Mouse (Mus musculus) CD4-positive helper T cell, adult 2 months (primary cell): ENCODE results near the gene Gm4737.
"Not testable (repeated sequence)": the region's sequence is repeated elsewhere in the genome, so short reads cannot be mapped to it uniquely, and the experiment has no call there.

Source experiments
- DNase-seq: peaks from one replicate; pipeline ENCODE4 v3.0.0-alpha.2; 2012; ENCODE audit warnings: low read depth, missing footprints, low spot score

Gm4737 gene

DNA sequence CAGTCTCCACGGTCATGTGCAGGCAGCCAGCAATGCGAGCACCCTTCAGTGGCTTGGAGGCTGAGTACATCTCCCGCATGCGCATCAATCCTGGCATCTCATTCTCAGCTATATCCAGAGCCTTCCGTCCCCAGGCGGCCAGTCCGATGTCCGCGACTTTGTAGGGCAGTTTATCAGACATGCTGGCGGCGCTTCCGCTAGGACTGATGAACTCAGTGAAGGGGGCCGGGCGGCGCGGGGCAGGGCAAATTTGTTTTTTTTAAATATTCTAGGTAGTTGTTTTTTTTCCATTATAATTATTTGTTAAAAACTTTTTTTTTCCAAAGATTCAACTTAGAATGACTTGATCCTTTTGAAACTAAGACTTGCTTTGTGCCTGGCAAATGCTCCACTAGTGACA, at the start of gene Gm4737:
Gene Gm4737 (minus strand): TSS at position 246 of the 400 bp plus-strand sequence.
- not testable (repeated sequence) for DNase-seq

- DNase-seq = no peak
Measured at GRCm38 (mm10) chr16:46195792-46196191, 40.9 kb upstream of the Gm4737 start.

DNA sequence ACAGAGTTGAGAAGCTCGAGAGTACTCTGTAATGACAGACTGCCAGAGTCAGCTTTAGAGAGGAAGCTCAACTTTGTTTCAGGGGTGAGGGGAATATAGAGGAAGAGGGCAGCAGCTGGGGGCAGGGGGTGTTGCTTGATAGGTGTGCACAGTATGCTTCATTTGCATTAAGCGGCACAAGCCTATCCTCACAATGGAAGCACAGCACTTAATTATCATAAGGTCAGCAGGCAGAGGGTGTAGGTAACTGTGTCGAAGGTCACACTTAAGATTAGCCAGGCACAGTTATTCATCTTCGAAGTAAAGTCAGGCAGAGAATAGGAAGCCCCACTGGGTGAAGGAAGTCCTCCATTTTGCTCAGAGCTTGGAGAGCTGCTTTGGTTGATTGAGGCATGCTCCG, 28.2 kb upstream of the Gm4737 start:
- DNase-seq = no peak

GRCm38 (mm10) chr16:46178121-46178801, 23.4 kb upstream of the Gm4737 start:
- no peak for DNase-seq

GRCm38 (mm10) chr16:46173039-46173438, 18.2 kb upstream of the Gm4737 start:
- DNase-seq = no peak

GRCm38 (mm10) chr16:46166971-46167370, 12.1 kb upstream of the Gm4737 start:
- DNase-seq = no peak

DNA sequence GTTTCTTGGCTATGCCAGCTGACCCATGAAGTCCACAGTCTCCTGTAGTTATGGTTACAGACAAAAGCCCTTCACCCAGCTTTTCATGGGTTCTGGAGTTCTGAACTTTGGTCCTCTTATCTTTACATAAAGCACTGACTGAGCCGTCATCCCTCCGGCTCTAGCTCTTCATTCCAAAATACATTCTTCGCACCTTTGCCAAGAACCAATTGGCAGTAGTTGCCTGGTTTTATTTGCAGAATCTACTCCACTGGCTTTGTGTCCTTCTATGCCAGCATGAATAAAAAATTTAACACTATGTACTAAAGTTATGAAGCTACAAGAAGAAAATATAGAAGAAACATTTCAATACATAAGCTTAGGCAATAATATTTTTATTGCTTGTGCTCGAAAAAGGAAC, 10.4 kb upstream of the Gm4737 start:
- DNase-seq = no peak

DNA sequence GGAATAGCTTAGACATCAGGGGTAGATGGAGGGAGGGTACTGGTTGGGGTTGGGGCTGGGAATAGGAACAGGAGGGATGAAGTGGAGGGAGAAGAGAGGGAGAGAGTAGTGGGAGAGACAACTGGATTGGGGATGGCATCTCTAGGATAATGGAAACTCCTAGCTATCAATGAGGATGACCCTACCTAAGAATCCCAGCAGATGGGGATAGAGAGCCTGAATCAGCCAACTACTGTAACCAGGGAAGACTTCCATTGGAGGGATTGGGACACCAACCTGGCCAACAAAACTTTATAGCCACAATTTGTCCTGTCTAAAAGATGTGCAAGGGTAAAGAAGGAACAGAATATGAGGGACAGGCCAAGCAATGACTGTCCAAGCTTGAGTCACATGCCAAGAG, 3.7 kb downstream of the Gm4737 start:
- no peak for DNase-seq

GRCm38 (mm10) chr16:46148661-46149341, 6.1 kb downstream of the Gm4737 start:
- no peak for DNase-seq

GRCm38 (mm10) chr16:46146962-46147361, 7.9 kb downstream of the Gm4737 start:
- no peak for DNase-seq

- no peak for DNase-seq
Measured at GRCm38 (mm10) chr16:46122238-46122637, 32.6 kb downstream of the Gm4737 start.

DNA sequence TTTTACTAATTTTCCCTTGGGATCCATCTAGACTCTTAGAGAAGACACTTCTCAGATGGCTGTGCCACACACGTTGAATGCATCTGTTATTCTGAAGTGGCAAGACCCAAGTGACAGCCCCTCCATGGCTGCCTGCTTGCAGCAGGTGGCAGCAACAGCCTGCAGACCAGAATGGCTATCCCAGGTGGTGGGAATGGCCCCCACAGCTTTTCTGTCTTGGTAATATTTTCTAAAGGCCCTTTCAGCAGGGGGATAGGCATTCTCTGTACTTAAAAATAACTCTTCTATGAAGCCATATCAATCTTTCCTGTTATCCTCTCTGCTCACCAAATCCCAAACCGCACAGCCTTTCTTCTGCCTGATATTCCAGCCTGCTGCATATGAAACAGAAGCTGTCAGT, 33.5 kb downstream of the Gm4737 start:
- peak; percentile 54 for DNase-seq

GRCm38 (mm10) chr16:46120607-46121006, 34.3 kb downstream of the Gm4737 start:
- DNase-seq = peak; percentile 30

- DNase-seq = peak; percentile 84
Measured at GRCm38 (mm10) chr16:46120020-46120419, 34.9 kb downstream of the Gm4737 start, which contains the start of gene Cd96. Cd96 (minus strand) TSS chr16:46120251.

- DNase-seq = peak; percentile 19
Measured at GRCm38 (mm10) chr16:46117645-46118044, 37.2 kb downstream of the Gm4737 start.

GRCm38 (mm10) chr16:46114727-46115126, 40.1 kb downstream of the Gm4737 start:
- no peak for DNase-seq

GRCm38 (mm10) chr16:46109536-46109935, 45.3 kb downstream of the Gm4737 start:
- DNase-seq = no peak

DNA sequence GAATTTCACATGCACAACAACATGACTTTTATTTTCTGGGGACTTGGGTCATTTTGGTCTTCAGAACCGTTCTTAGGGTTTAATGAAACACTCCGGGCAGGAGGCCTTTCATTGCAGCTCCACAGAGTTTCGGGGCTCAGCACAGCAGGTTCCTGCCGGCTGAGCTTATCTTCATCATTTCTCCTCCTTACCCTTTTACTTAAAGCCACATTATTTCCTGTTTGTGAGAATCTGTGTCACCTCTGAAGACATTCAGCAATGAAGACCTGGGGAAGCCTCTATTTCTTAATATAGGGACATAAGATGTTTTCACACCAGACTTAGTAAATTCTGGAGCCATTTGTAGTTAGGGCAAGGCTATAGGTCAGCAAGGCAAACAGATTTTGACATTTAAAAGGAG, 47.4 kb downstream of the Gm4737 start:
- DNase-seq = peak; percentile 44

DNA sequence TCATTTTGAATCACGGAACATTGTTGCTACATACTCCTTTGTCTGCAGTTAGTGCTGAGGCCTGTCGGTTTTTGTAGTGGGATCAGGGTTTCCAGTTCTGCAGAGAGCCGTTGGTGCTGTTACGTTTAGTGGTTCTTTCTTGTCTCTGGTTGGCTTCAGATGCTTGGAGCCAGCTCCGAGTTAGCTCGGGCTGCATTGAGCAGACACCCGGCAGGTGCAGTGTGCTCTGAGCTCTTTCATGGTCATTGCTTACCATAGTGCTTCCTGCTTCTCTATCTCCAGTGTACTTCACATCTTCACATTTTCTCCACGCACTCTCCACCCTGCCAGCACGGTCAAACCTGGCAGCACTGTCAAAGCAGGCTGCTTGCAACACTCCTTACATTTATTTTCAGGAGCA, 50.4 kb downstream of the Gm4737 start:
- DNase-seq = peak; percentile 57
